Mouse (Mus musculus) testis, adult 2 months (tissue): Measurements from ENCODE around the gene Plxna4.

Experiments used
- CTCF ChIP-seq: fragments of 200-500 bp; IDR thresholded peaks from 2 replicates; pipeline ENCODE4 v1.5.1; 2012; ENCODE audit warnings: low read depth, mild to moderate bottlenecking, inconsistent platforms, low read length, moderate library complexity; ENCODE audit not compliant: control insufficient read depth, insufficient read depth, insufficient replicate concordance
- POLR2A ChIP-seq: fragments of 200-500 bp; IDR thresholded peaks from 2 replicates; pipeline ENCODE4 v1.6.1; 2012; ENCODE audit warnings: low read depth, mild to moderate bottlenecking, inconsistent platforms, low read length, moderate library complexity; ENCODE audit not compliant: control insufficient read depth

GRCm38 (mm10) chr6:32587136-32588009 lies 619 bp downstream of the Plxna4 start:
- TF ChIP-seq POLR2A (no peak), CTCF (no peak)
